Mouse (Mus musculus) spleen, embryonic (tissue): ENCODE measurements around the gene Nudcd3.
"Not testable (repeated sequence)": the region's sequence is repeated elsewhere in the genome, so short reads cannot be mapped to it uniquely, and the experiment has no call there.

Experiments used
- CTCF ChIA-PET: fragments of 350-600 bp; sonication (Branson Sonifier 250); formaldehyde crosslinking; loops from one replicate; lab custom pipeline; 2022; lab: Charles Lee

Gene Nudcd3

DNA sequence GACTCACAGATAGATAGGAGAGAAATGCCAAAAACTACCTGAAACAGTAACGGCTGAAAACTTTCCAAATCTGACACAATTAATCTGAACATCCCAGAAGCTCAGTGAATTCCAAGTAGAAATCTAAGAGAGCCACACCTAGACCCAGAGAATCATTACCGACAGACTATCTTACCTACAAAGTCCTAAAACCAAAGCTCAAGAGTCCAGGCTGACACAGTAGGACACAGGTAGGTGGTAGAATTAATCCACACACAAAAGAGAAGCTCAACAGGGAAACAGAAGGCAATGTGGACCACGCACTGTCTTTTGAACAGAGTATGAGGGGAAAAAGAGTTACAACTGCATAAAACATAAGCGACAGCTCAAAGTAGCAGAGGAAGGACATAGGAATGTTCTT lies 67.3 kb downstream of the Nudcd3 start:
- CTCF ChIA-PET, result interaction anchor here (0.6 to 0.7 kb wide), 2 partner anchors 31 to 53 kb away, joined by 4 to 10 read pairs; no protein-coding TSS in a partner anchor

DNA sequence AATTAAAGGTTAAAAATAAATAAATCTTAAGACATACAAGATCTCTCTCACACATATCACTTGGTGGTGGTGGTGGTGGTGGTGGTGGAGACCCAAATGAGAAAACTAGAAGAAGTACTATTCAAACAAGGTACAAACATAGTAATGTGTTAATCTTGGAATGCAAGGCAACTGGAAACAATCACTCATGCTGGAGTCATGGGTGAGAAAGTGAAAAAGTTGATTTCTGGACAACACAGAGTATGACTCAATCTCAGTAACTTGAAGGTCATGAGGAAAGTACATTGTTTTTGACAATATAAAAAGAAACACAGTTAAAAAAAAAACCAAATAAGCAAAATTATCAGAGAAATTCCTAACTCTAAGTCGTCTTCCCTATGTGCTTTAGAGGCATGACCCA lies 69.6 kb downstream of the Nudcd3 start:
- CTCF ChIA-PET, result no interaction called here

- CTCF ChIA-PET, result no interaction called here
These were observed 76.6 kb downstream of the Nudcd3 start for GRCm38 (mm10) chr11:6123605-6124120.

- CTCF ChIA-PET, result no interaction called here
These were observed 77.6 kb downstream of the Nudcd3 start for GRCm38 (mm10) chr11:6122631-6123030.

GRCm38 (mm10) chr11:6120596-6120995 lies 79.6 kb downstream of the Nudcd3 start:
- CTCF ChIA-PET, result no interaction called here

GRCm38 (mm10) chr11:6120001-6120400 lies 80.2 kb downstream of the Nudcd3 start:
- CTCF ChIA-PET, result no interaction called here

GRCm38 (mm10) chr11:6119312-6119711 lies 80.9 kb downstream of the Nudcd3 start:
- CTCF ChIA-PET, result no interaction called here

DNA sequence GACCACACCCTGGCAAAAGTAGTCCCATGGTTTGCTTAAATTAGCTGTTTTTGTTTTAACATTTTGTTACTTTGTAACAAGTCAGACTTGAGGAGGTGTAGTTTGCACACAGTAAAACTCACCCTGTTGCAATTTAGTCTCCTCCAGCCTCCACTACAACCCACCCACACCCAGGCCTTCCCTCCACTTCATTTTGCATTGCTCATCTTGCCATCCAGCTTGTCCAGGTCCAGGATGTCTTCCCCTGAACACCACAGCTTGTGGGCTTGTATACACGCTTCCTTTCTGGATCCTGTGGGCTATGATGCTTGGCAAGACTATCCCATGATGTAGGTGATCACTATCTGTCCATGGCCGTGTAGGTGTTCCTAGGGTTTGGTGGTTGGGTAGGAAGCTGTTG lies 82.3 kb downstream of the Nudcd3 start:
- CTCF ChIA-PET, result no interaction called here

GRCm38 (mm10) chr11:6111734-6112484 lies 88.3 kb downstream of the Nudcd3 start:
- CTCF ChIA-PET, result no interaction called here

DNA sequence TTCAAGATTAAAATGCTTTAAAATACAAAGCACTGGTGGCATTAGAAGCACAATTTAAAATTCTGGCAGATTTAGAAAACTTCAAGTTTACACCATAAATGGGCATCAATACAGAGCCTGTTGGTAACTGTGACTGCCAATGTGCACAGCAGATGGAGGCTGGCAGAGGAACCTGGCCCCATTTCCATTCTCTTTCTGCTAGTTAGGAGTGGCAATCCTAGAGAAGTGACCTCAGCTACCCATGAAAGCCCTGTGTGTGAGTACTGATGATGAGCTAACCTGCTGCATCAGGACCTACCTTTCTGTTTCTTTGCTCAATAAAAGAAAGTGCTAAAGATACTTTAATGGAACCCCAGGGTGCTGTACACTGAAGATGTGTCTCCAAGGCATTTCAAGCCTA lies 90.2 kb downstream of the Nudcd3 start:
- CTCF ChIA-PET, result no interaction called here

DNA sequence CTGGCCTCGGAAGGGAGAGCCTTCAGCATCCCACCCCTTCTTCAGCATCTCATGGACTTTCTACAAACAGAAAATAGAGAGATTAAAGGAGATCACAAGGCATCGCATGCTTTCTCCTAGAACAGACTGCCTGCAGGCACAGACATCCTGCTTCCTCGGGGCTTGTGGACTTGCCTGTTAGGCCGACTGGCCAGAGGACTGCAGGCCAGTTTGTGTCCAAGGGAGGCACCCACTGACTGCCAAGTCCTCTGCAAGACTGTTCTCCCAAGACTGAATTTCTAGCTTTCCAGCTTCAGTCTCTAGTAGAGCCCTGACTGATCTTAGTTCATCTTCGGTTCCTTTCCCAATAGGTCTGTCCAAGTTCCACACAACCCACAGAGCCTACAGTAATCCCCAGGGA lies 91.9 kb downstream of the Nudcd3 start:
- CTCF ChIA-PET, result no interaction called here

DNA sequence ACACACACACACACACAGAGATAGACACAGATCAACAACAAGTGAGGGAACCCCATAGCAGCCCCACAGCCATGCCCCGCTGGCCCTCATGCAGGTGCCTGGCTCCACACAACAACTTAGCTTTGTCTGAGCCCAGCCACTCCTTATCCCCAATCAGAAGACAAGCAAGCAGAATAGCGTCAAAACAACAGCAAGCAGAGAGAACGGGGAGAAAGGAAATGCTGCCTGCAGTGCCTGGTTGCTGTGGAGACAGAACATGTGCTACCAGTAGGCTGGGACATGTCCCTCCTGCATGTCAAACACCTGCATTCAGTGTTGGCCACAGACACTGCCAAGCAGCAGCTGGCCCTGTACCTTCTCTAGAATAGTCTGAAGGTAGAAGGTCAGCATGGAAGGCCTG lies 92.5 kb downstream of the Nudcd3 start:
- CTCF ChIA-PET, result no interaction called here

DNA sequence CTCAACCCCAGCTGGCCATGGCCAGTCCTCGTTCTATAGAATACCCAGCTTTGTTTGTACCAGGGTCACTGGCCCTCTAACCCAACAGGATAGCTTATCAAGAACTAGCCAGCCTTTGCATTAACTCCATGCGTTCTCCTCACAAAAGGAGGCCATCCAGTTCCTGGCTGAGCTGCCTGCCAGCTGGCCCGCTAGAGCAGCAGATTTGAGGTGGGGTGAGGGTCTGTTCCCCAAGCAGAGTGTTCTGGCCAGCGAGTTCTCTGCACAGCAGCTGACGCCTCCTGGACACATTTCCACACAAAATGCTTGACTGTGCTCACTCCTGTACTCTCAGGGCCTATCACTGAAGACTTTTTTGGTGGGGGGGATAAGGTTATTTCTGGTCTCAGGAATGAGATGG lies 95.5 kb downstream of the Nudcd3 start:
- CTCF ChIA-PET, result no interaction called here

DNA sequence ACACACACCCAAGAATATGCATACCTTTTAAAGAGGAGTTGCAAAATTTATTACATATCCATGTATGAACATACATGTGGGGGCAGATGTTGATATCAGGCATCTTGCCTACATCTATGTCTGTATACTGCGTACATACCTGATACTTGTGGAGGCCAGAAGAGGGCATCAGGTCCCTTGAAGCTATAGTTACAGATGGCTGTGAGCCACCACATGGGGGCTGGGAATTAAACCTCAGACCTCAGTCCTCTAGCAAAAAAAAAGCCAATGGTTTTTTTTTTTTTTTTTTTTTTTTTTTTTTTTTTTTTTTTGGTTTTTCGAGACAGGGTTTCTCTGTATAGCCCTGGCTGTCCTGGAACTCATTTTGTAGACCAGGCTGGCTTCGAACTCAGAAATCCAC lies 103.6 kb downstream of the Nudcd3 start:
- CTCF ChIA-PET, result not testable (repeated sequence)

DNA sequence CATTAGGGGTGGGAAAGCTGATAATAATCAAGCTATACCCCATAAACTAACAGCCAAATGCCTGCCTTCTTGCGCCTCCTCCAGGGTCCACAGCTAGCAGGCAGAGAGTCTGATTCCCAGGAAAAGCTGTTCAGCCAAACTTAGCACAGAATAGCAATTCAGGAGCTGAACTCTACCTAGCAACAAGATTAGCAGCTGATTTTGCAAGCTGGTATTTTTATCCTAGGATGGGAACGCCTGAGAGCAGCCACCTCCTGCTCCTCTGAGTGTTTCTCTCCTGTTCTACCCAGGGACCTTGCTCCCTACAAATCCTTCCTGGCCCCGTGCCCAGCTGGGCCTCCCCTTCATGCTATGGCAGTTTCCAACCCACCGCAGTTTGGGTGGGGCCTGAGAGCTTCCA lies 113.2 kb downstream of the Nudcd3 start:
- CTCF ChIA-PET, result no interaction called here

DNA sequence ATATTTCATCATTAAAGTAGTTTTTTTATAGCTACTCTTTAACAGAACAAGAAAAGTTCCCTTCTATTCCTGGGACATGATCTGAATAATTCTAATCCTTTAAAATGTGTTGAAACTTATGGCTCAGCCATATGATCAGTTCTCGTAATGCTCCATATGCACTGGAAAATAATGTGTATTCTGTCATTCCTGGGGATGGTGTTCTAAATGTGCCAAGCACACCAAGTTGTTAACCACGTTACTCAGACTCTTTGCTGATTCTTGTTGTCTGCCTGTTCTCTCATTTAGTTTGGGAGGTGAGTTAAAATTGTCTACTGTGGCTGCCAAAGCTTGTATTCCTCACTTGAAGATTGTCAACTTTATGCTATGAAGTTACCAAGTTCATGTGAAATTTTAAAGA lies 121.5 kb downstream of the Nudcd3 start:
- CTCF ChIA-PET, result no interaction called here

- CTCF ChIA-PET, result no interaction called here
These were observed 124.6 kb downstream of the Nudcd3 start for GRCm38 (mm10) chr11:6075618-6076066.

GRCm38 (mm10) chr11:6068181-6068957 lies 131.8 kb downstream of the Nudcd3 start:
- CTCF ChIA-PET, result no interaction called here

DNA sequence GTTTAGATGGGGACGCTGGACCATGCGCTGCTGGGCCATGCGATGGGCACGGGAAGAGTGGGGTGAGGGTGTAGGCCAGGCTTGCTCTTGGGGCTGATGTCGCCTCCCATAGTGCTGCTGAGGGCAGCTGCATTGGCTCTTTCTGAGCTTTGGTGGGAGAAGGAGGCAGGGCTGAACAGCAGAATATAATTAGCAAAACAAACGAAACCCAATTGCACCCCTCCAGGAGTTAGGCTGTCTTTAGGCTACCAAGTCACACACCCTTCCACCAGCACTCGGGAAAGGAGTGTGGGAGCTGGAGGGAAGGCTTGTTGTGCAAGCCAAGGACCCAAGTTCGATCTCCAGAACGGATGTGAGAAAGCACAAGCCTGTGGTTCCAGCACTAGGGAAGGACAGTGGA lies 133.1 kb downstream of the Nudcd3 start:
- CTCF ChIA-PET, result no interaction called here

- CTCF ChIA-PET, result no interaction called here
These were observed 134.0 kb downstream of the Nudcd3 start, which contains the start of gene Camk2b for GRCm38 (mm10) chr11:6066176-6066575. TSS of gene Camk2b (minus strand) at chr11:6066362.

- CTCF ChIA-PET, result no interaction called here
These were observed 134.6 kb downstream of the Nudcd3 start for GRCm38 (mm10) chr11:6065551-6066121.

DNA sequence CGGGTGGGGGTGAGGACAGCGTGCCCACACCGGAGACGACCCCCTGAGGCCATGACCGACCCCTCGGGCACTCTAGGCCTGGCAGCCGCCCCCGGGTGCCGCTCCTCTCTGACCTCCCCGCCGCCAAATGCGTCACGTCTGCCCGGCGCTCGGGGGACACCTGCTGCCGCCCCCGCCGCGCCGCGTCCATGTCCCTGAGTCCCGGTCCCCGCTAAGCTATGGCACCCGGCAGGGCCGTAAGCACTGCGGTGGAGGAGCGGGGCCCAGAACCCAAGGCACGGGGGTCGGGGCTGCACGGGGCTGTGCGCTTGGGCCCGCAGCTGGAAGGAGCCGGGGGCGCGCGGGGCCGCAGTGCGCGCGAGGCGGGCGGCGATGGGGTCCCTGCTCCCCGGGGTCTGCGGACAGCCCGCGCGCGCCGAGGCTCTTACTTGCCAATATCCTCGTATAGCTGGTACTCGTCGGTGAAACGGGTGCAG lies 135.1 kb downstream of the Nudcd3 start:
- CTCF ChIA-PET, result no interaction called here
